Mouse (Mus musculus): ENCODE measurements around the gene Nppa. TPM values are rescaled to one million over a fixed set of nuclear protein-coding genes. Genes with fewer than 3 reads are reported as not detected.

Gene Nppa
- polyA plus RNA-seq, 1 experiment = not detected

DNA sequence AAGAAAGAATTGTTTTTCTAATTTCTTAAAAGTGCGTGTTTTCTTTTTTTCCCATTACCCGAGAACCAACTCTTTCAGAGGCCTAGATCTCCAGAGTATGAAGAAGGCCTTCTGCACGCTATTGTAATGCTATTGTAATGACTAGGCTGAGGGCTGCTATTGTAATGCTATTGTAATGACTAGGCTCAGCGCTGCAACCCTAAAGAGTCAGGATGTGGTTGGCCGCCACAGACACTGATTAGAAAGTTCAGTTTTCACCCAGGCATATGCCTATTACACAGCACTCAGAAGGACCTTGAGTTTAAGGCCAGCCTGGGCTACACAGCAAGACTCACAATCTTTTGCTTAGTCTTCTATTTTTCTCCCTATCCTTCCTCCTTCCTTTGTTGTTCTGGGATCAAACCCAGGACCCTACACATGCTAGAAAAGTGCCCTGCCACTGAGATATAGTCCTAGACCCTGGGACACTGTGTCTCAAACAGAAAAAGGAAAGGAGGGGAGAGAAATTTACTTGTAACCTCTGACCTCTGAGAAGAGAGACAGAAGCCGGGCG is 33.4 kb downstream of the Nppa start:
- peaks cover 4% of the 10 kb centered on the region for H3K4me1 ChIP-seq (ENCODE audit: control insufficient read depth, insufficient read depth, low read length)
- no peaks in the 10 kb centered on the region for H3K27me3 ChIP-seq (ENCODE audit: control insufficient read depth, insufficient read depth, low read length)
- H3K4me3 ChIP-seq (ENCODE audit: control insufficient read depth, low read depth, low read length) = no peak overlapping the region
- TF ChIP-seq CTCF (IDR thresholded peaks at IDR 0.05; ENCODE audit: control insufficient read depth, insufficient read depth, insufficient replicate concordance, low read depth, low read length) (no peak), POLR2A (IDR thresholded peaks at IDR 0.05; ENCODE audit: control insufficient read depth, low read depth, low read length) (no peak)
- no peak overlapping the region for H3K27ac ChIP-seq (ENCODE audit: control insufficient read depth, insufficient read depth, low read depth, low read length)
- no peaks in the 10 kb centered on the region; the same call in 1 of the 2 replicates for H3K36me3 ChIP-seq (ENCODE audit: control insufficient read depth, insufficient read depth, low read length)

DNA sequence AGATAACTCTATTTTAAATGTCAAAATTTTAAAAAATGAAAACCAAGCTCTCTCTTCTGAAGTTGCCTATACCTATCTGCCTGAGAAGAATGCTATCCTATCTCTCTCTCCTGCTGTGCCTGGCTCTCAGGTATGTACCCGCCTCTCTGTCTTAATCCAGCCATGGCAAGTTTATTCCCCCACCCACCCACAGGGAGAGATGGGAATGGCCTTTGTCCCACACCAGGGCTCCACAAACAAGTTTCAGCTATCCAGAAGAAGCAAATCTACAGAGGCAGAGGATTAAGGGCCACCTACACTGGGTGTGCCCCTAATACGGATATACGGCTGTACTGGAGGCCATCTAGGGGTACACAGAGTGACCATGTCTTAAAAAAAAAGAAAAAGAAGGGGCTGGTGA is 34.9 kb downstream of the Nppa start:
- peaks cover 9% of the 10 kb centered on the region for H3K4me1 ChIP-seq (ENCODE audit: control insufficient read depth, insufficient read depth, low read length)
- H3K27ac ChIP-seq (ENCODE audit: control insufficient read depth, insufficient read depth, low read depth, low read length) = no peak overlapping the region
- no peak overlapping the region for H3K4me3 ChIP-seq (ENCODE audit: control insufficient read depth, low read depth, low read length)
- H3K36me3 ChIP-seq (ENCODE audit: control insufficient read depth, insufficient read depth, low read length) = no peaks in the 10 kb centered on the region
- no peaks in the 10 kb centered on the region for H3K27me3 ChIP-seq (ENCODE audit: control insufficient read depth, insufficient read depth, low read length)
- no peak for TF ChIP-seq CTCF (IDR thresholded peaks at IDR 0.05; ENCODE audit: control insufficient read depth, insufficient read depth, insufficient replicate concordance, low read depth, low read length)
- TF ChIP-seq POLR2A (IDR thresholded peaks at IDR 0.05; ENCODE audit: control insufficient read depth, low read depth, low read length) = no peak

DNA sequence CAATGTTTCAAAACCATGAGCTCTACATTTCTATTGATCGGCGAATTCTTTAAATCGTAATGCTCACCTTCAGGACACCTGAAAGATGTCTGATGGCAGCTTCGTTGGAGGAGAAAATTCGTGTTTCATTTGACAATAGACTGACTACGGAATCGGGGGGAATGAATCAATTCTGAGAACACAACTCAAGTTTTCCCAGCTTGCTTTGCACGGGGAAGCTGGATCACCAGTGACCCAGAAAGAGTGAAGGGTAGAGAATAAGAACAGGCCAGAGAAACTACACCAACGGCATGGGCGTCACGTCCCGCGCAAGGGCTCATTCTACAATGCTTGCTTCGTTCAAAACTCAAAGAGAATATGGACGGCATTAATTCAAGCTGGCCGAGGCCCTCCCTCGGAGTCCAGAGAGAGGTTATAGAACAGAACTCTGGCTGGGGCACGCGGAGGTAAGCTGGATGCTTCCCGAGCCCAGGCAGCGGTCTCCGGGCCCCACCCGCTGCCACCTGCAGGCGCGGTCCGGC is 37.6 kb downstream of the Nppa start:
- H3K36me3 ChIP-seq (ENCODE audit: control insufficient read depth, insufficient read depth, low read length) = no peaks in the 10 kb centered on the region; the same call in none of the 2 replicates
- peak overlapping the region; percentile 91 for H3K27ac ChIP-seq (ENCODE audit: control insufficient read depth, insufficient read depth, low read depth, low read length)
- no peak for TF ChIP-seq CTCF (IDR thresholded peaks at IDR 0.05; ENCODE audit: control insufficient read depth, insufficient read depth, insufficient replicate concordance, low read depth, low read length)
- TF ChIP-seq POLR2A (IDR thresholded peaks at IDR 0.05; ENCODE audit: control insufficient read depth, low read depth, low read length) = no peak; the same call in 1 of the 2 replicates
- H3K4me3 ChIP-seq (ENCODE audit: control insufficient read depth, low read depth, low read length) = peak overlapping the region; percentile 93
- peaks cover 9% of the 10 kb centered on the region for H3K4me1 ChIP-seq (ENCODE audit: control insufficient read depth, insufficient read depth, low read length)
- H3K27me3 ChIP-seq (ENCODE audit: control insufficient read depth, insufficient read depth, low read length) = no peaks in the 10 kb centered on the region

DNA sequence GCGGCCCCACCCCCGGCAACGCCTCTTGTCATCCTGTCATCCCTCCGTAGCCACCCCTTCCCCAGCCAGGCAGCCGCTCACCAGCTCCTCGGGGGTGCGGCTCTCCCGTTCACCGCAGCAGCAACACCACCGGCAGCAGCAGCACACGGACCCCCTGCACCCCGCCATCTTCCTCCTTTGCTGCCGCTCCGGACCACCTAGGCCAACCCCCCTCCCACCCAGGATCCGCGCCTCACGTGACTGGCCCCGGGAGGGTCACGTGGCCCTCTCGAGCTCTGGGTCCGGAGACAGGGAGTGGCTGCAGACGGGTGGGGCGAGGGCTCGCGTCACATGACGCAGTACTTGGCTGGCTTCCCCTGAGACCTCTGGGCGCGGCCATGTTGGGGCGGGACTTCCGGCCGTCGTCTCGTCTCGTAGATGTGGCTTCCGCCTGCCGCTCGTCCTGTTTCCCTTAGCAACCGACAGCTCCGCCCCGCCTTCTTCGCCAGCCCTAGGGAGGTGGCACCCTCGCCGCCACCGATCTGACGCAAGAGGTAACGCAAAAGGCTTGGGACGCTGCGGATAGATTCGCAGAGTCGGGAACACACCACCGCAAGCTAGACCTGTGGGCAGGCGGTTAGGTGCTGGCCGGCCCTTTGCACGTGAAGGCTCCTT is 38.2 kb downstream of the Nppa start, which contains the start of the genes Clcn6 and Mthfr:
Clcn6 (minus strand) TSS at position 222 of the 654 bp plus-strand sequence.
Mthfr (plus strand) TSS at position 478 of the 654 bp plus-strand sequence.
- peak; percentile 85 for TF ChIP-seq POLR2A (IDR thresholded peaks at IDR 0.05; ENCODE audit: control insufficient read depth, low read depth, low read length)
- no peak for TF ChIP-seq CTCF (IDR thresholded peaks at IDR 0.05; ENCODE audit: control insufficient read depth, insufficient read depth, insufficient replicate concordance, low read depth, low read length)
- peaks cover 9% of the 10 kb centered on the region for H3K4me1 ChIP-seq (ENCODE audit: control insufficient read depth, insufficient read depth, low read length)
- peak within 1 kb of the TSS; percentile 93 for H3K4me3 ChIP-seq (ENCODE audit: control insufficient read depth, low read depth, low read length)
- H3K27ac ChIP-seq (ENCODE audit: control insufficient read depth, insufficient read depth, low read depth, low read length) = peak within 1 kb of the TSS; percentile 91
- no peaks in the 10 kb centered on the region; the same call in none of the 2 replicates for H3K36me3 ChIP-seq (ENCODE audit: control insufficient read depth, insufficient read depth, low read length)
- H3K27me3 ChIP-seq (ENCODE audit: control insufficient read depth, insufficient read depth, low read length) = no peaks in the 10 kb centered on the region

DNA sequence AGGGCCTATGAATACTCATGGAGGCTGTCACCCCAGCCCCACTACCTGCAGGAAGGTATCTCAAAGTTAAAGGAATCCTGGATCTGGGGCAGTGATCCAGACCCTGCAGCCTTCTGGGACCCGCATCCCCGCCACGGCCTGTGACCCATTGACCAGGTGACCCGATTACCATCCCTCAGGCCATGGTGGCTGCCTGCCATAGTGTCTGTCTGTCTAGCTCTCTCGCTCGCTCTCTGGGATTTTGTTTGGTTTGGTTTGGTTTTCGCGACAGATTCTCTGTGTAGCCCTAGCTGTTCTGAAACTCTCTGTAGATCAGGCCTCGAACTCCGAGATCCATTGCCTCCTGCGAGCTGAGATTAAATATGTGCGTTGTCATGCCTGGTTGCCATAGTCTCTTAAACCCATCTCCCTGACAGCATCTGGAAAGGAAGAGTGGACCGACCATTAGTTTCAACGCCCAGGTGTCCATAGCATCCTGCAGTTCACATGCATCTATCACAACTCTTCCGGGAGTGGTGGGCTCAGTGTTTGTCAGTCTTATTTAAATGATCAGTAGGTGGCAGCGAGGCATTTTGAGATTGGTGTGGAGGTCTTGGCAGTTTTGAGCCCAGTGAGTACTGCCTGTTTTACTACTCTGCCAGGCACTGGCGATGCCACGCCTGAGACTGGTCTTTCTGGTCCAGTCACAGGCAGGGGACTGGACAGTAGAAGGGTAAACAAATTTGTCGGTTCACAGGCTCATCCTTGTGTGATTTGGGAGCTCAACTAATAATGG is 38.9 kb downstream of the Nppa start:
- H3K36me3 ChIP-seq (ENCODE audit: control insufficient read depth, insufficient read depth, low read length) = no peaks in the 10 kb centered on the region; the same call in none of the 2 replicates

DNA sequence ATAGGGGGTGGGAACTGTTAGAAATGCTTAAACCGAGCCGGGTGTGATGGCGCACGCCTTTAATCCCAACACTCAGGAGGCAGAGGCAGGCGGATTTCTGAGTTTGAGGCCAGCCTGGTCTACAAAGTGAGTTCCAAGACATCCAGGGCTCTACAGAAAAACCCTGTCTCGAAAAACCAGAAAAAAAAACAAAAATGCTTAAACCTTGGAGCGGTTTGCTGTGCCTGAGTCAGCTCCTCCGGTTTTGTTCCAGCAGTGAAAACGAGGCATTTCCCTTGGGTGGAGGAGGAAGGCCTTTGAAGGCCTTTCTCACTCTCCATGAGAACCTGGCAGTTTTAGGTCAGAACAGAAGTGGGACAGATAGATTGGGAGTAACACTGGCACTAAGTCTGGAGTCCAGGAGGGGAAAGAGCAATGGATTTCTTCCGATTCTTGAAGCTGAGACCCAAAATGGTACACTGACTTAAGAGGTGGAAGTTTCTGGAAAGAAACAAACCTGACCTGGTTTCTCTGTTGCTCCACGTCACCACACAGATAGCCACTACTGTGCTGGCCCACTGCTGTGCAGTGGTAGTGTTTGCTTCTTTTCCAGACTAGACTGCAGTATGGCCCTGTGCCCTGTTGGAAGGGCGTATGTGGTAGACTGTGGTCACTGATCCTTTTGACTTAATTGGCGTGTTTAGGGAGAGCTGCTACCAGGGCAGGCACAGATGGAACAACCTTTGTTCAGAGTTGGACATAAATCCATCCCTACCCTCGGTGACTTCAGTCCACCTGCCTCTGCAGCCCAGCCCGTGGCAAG is 39.7 kb downstream of the Nppa start:
- TF ChIP-seq CTCF (IDR thresholded peaks at IDR 0.05; ENCODE audit: control insufficient read depth, insufficient read depth, insufficient replicate concordance, low read depth, low read length) = no peak
- no peak for TF ChIP-seq POLR2A (IDR thresholded peaks at IDR 0.05; ENCODE audit: control insufficient read depth, low read depth, low read length)
- peak overlapping the region; percentile 93 for H3K4me3 ChIP-seq (ENCODE audit: control insufficient read depth, low read depth, low read length)
- H3K27me3 ChIP-seq (ENCODE audit: control insufficient read depth, insufficient read depth, low read length) = no peaks in the 10 kb centered on the region
- H3K27ac ChIP-seq (ENCODE audit: control insufficient read depth, insufficient read depth, low read depth, low read length) = peak overlapping the region; percentile 55
- H3K4me1 ChIP-seq (ENCODE audit: control insufficient read depth, insufficient read depth, low read length) = peaks cover 9% of the 10 kb centered on the region
- no peaks in the 10 kb centered on the region; the same call in none of the 2 replicates for H3K36me3 ChIP-seq (ENCODE audit: control insufficient read depth, insufficient read depth, low read length)

More for the DNA sequence above, 38.9 kb downstream of the Nppa start:
- TF ChIP-seq POLR2A (IDR thresholded peaks at IDR 0.05; ENCODE audit: control insufficient read depth, low read depth, low read length) = no peak
- no peak for TF ChIP-seq CTCF (IDR thresholded peaks at IDR 0.05; ENCODE audit: control insufficient read depth, insufficient read depth, insufficient replicate concordance, low read depth, low read length)
- Histone ChIP-seq H3K27me3 (ENCODE audit: control insufficient read depth, insufficient read depth, low read length) (no peaks in the 10 kb centered on the region), H3K4me1 (ENCODE audit: control insufficient read depth, insufficient read depth, low read length) (peaks cover 9% of the 10 kb centered on the region), H3K27ac (ENCODE audit: control insufficient read depth, insufficient read depth, low read depth, low read length) (peak overlapping the region; percentile 73), H3K4me3 (ENCODE audit: control insufficient read depth, low read depth, low read length) (peak overlapping the region; percentile 93)
